Mouse (Mus musculus) olfactory bulb, adult 2 months (tissue): ENCODE data around the gene Rcn3.

Experiments used
- CTCF ChIP-seq: fragments of 200-500 bp; IDR thresholded peaks from 2 replicates; pipeline ENCODE4 v1.5.1; 2012; ENCODE audit warnings: low read depth, mild to moderate bottlenecking, low read length, moderate library complexity; ENCODE audit not compliant: insufficient read depth
- POLR2A ChIP-seq: fragments of 200-500 bp; IDR thresholded peaks from 2 replicates; pipeline ENCODE4 v1.6.1; 2012; ENCODE audit warnings: mild to moderate bottlenecking, low read depth, low read length, moderate library complexity; ENCODE audit not compliant: insufficient read depth

DNA sequence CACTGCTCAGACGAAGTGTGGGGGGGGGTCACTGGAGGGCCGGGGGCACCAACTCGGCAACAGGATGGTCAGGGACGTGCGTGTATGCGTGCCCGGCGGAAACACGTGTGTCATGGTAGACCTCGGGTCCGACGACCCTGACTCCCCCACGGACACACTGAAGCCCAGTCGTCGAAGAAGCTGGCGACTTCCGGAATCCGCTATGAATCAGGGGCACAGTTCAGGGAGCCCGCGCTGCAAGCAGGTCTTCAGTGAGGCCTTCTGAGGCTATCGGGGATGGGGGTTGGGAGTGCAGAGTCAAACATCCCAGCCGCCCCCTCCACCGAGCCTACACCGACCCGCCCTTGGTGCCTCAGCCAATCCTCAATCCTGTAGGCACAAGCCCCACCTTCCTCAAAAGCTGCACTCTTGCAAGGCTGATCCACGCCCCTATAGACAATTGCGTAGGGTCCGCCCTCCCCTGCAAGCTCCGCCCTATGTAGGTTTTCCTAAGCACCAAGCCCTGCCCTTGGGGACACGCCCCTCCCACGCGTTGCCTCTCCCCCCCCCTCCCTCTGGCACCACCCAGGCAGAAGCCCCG, 38.0 kb downstream of the Rcn3 start:
- TF ChIP-seq CTCF, result no peak
- TF ChIP-seq POLR2A, result peak; percentile 68
